Mouse (Mus musculus): ENCODE data around the gene Kif1c. TPM values are rescaled to one million over a fixed set of nuclear protein-coding genes. Genes with fewer than 3 reads are reported as not detected.
A peak's percentile ranks its signal among the peaks of the same experiment; 100 is the strongest.
"Not testable (repeated sequence)": the region's sequence is repeated elsewhere in the genome, so short reads cannot be mapped to it uniquely, and the experiment has no call there.

Gene Kif1c
- total RNA-seq, 1 experiment from 2014 or later = 8.6 TPM

- no peak for ATAC-seq (replicated peaks; ENCODE audit: low read depth, poor library complexity, severe bottlenecking)
Observed at GRCm38 (mm10) chr11:70733256-70733655, 32.9 kb downstream of the Kif1c start.

DNA sequence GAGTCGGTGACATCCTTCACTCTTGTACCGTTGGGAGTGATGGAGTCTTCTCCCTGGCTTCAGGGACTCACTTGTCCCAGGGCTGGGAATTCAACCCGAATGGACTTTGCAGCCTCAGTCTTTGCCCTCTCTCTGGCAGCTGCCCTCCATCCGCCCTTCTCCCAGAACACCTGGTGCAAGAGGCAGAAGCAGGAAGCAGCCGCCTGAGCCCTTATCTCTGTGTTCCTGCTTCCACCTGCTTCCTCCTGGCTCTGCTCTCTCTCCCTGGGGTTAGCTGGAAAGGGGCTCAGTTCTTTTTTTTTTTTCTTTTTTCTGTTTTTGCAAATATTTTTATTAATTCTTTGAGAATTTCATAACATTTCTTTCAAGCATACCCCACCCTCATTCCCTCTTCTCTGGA is 37.4 kb downstream of the Kif1c start:
- peak; percentile 77 for ATAC-seq (replicated peaks; ENCODE audit: low read depth, poor library complexity, severe bottlenecking)

- ATAC-seq (replicated peaks; ENCODE audit: low read depth, poor library complexity, severe bottlenecking) = no peak
Observed at GRCm38 (mm10) chr11:70741603-70742002, 41.3 kb downstream of the Kif1c start.

- no peak for ATAC-seq (replicated peaks; ENCODE audit: low read depth, poor library complexity, severe bottlenecking)
Observed at GRCm38 (mm10) chr11:70742117-70742516, 41.8 kb downstream of the Kif1c start.

- ATAC-seq (replicated peaks; ENCODE audit: low read depth, poor library complexity, severe bottlenecking) = no peak
Observed at GRCm38 (mm10) chr11:70742581-70743459, 42.5 kb downstream of the Kif1c start.

DNA sequence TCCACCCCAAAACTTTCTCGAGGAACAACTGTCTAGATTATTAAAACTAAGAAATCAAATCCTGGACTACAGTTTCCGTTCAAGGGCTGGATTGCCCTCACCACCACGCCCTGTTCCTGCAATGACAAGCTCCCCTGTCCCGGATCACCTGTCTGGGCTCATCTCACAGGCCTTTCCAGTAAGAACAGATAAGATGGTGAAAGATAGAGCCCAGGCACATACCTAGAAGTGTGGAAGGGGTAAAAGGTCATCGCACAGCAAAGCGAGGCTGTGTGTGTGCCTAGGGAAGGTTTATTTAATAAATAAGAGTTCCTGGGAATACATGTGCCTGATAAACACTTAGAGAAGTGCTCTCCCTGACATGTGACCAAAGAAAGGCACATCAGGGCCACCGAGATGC is 45.3 kb downstream of the Kif1c start:
- no peak for ATAC-seq (replicated peaks; ENCODE audit: low read depth, poor library complexity, severe bottlenecking)

- ATAC-seq (replicated peaks; ENCODE audit: low read depth, poor library complexity, severe bottlenecking) = no peak
Observed at GRCm38 (mm10) chr11:70747876-70748545, 47.7 kb downstream of the Kif1c start.

DNA sequence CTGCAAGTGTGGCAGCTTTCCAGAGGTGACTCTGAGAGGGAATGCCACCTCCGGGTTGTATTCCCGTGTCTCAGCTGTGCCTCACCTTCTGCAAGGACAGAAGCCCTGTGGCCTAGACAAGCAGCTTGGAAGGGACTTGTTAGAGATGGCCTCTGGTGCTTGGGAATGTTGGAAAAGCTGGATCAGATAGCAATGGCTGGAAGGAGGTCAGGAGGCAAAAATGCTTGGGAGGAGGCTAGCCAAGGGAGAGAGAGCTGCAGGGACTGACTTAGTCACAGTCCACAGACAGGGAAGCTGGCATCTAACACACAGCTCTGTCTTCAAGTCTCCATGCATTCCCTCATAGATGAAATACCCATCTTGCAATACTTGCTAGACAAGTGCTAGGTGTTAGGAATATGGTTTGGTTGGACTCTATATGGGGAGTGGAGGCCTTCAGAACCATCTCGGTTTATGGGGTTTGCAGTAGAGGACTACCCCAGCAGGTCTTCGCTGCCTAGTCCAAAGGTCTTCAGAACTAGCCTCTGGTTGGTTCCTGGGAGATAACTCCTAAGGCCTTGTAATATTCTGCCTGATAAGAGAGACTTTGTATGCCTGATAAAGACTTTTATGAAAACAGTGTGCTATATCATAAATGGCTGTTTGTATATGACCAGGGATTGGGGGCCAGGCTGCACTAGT is 52.1 kb downstream of the Kif1c start:
- ATAC-seq (replicated peaks; ENCODE audit: low read depth, poor library complexity, severe bottlenecking) = no peak

- ATAC-seq (replicated peaks; ENCODE audit: low read depth, poor library complexity, severe bottlenecking) = no peak
Observed at GRCm38 (mm10) chr11:70753146-70753545, 52.8 kb downstream of the Kif1c start.

DNA sequence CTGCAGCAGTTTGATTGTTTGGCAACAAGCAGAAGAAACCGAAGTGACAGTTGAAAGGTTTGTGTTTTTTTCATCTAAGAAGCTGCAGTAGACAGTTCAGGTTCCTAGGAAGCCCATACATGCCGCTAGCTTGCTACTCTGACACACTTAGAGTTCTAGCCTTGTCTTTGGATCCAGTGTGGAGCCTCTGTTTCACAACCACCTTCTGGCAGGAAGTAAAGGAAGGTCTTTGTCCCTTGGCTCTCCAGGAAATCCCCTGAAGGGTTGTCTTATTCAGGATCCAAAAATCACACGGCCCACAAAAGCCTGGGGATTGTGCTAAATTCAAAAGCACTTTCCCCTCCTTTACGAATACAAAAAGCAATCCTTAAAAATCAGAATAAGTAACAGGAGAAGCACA is 54.1 kb downstream of the Kif1c start:
- ATAC-seq (replicated peaks; ENCODE audit: low read depth, poor library complexity, severe bottlenecking) = no peak

DNA sequence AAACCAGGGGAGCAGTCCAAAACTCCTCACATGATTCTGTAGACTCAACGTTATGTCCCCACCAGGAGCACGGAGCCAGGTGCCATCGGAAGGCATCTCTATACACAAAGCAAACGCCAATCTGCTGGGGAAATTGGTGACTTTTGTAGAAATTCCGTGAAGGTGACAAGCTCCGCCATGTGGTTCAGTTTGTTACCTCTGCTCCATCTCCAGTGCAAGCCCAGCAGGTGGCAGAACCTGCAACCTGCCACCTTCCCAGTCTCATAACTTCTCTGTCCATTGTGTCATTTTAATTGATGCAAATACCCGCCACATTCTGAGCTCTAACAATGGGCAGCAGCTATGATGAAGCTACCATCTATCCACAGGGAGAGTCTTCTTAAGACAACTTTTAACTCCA is 54.6 kb downstream of the Kif1c start:
- ATAC-seq (replicated peaks; ENCODE audit: low read depth, poor library complexity, severe bottlenecking) = no peak

DNA sequence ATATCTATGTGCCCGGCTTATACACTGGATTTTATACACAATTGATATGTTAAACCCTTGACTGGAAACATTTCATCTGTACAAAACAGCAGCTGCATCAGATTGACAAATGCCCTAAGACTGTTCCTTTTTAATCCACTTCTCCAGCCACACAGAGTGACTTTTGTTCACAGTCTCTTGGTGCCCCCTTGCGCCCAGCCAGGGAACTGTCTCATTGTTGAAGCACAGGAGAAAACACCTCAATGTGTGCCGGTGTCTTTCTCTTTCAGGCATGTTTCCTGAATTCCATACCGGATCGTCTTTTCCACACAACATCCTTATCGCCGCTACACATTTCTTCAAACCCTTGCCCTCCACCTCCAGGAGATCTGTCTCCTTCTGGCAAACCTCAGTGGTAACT is 55.3 kb downstream of the Kif1c start:
- peak; percentile 97 for ATAC-seq (replicated peaks; ENCODE audit: low read depth, poor library complexity, severe bottlenecking)

DNA sequence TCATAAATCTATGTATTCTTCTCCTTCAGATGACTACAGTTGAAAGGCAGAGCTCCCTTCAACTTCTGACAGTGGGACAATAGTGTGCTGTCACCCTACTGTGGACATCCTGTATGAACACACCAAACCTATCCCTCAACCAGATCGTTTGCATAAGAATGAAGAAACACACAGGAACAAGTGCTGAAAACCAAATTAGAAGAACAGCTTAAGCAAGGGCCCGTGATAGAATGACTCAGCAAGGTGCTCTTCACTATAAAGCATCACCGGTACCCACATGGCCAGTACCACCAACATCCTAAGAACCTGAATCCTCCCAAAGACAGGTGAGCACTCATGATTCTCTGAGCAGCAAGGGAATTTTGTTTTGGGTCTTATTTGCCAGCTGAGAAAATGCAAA is 60.1 kb downstream of the Kif1c start:
- ATAC-seq (replicated peaks; ENCODE audit: low read depth, poor library complexity, severe bottlenecking) = not testable (repeated sequence)

- no peak for ATAC-seq (replicated peaks; ENCODE audit: low read depth, poor library complexity, severe bottlenecking)
Observed at GRCm38 (mm10) chr11:70762641-70763040, 62.3 kb downstream of the Kif1c start.

DNA sequence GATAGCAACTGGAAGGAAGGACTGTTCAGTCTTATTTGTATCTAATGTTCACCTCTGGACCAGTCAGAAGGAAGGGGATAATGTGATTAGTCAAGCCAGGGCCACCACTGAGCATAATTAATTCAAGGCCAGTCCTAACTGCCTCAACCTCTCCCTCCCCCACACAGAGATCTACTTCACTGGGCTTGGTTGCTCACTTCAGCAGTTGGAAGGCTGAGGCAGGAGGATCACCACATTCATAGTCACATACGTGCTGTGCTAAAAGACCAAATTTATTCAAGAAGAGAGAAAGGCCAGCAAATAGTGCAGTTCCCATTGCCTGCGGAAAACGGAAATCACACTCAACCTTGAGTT is 63.2 kb downstream of the Kif1c start:
- ATAC-seq (replicated peaks; ENCODE audit: low read depth, poor library complexity, severe bottlenecking) = no peak

DNA sequence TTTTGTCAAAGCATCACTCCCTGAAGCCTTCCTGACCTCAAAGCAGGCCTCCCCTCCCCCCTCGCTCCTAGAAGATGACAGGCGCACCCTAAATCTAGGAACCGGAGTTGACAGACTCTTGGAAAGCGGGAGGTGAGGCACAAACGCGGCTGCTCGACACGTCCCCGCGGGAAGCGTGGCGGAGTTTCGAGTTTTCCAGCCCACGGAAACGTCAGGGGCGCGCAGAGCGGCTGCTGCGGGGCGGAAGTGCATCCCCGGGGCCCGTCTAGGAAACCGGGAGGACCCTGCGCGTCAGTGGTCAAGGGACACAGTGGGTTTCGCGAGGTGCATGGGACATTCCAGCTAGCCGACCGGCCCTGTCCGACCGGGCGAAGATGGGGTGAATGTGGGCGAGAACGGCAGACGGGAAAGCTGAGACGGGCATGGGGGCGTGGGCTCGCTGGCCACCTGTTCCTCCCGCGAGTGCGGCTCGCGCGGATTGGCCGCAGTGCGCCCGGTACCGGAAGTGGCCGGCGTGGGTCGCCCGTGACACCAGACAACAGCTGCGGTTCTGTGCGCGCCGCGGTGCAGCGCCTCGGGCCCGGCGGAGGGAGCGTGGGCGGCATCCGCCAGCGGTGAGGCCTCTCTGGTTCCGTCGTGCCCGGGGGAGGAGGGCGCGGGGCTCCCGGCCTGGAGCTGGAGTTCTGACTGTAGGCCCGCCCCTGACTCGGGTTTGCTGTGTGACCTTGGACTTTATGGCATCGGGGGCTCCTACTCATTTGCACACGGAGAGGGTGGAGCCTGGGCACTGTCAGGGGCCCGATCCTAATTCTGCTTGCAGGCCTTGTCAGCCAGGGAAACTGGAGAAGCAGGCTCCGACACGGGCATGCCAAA is 63.8 kb downstream of the Kif1c start, which contains the start of gene Zfp3:
Gene Zfp3 (plus strand): TSS at position 274 of the 873 bp plus-strand sequence.
- peak; percentile 81 for ATAC-seq (replicated peaks; ENCODE audit: low read depth, poor library complexity, severe bottlenecking)

GRCm38 (mm10) chr11:70765776-70766445 is 65.6 kb downstream of the Kif1c start:
- ATAC-seq (replicated peaks; ENCODE audit: low read depth, poor library complexity, severe bottlenecking) = no peak

- ATAC-seq (replicated peaks; ENCODE audit: low read depth, poor library complexity, severe bottlenecking) = peak; percentile 84
Observed at GRCm38 (mm10) chr11:70770804-70771203, 70.5 kb downstream of the Kif1c start.

DNA sequence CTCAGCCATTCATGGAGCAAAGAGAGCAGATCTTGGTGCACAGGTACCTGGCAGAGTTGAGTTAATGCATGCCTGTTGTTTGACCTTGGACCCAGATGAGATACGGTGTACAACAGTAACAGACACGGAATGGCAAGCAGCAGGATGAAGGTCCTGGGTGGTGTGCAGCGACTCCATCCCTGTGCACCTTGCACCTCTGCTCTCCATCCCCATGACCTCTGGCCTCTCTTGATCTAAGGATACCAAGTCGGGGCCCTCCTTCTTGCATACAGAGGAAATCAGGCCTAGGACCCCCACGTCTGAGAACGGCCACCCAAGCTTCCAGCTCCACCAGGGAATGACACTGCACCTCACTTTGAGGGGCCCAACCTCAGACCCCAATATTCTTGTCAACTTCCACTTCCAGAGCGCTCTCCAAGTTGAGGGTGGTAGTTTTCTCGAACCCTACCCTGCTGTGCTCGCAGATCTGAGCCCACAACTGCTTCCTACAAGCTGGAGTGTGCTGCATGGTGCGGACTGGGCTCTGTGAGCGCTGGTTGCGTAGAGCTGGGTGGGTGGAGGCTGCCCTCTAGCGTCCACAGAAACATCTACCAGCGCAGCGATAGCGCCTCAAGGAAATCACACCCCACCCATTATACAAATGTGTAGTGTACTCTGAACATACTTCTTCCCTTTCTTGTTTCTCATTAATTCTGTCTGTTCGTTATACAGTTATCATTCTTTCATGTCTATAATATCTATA is 76.7 kb downstream of the Kif1c start:
- ATAC-seq (replicated peaks; ENCODE audit: low read depth, poor library complexity, severe bottlenecking) = peak; percentile 98
